14 mouse cellular contexts compared by ENCODE assay signal in genomic region chr6:34013469-34013868, GRCm38 (mm10). TPM values are rescaled to one million over a fixed set of nuclear protein-coding genes. Genes with fewer than 3 reads are reported as not detected.
"Had no signal": no experiment of that assay in that cellular context is flagged by ENCODE, and none has a peak within 500 bp of the region (broad histone marks: within the 10 kb centered on the region; RNA-seq: fewer than 3 reads in every experiment).

No protein-coding gene starts in this region.

- H3K36me3 ChIP-seq: limb, embryonic 13.5 days; midbrain, embryonic 13.5 days; stomach, embryonic 15.5 days had no signal

- H3K27me3 ChIP-seq: limb, embryonic 13.5 days; midbrain, embryonic 13.5 days; stomach, embryonic 15.5 days had no signal

- H3K4me3 ChIP-seq: layer of hippocampus, adult 2 months; limb, embryonic 13.5 days; midbrain, embryonic 13.5 days; stomach, embryonic 15.5 days had no signal

- DNase-seq: kidney, postnatal 10 days; kidney, postnatal 4 days; lung, adult 18-20 months; lung, postnatal 36 days; right cerebral cortex, postnatal 14 days; thymus, adult 2 months; thymus, postnatal 25 days had no signal

- H3K9me3 ChIP-seq: midbrain, embryonic 13.5 days; stomach, embryonic 15.5 days had no signal

- ATAC-seq: lung, postnatal 0 days; midbrain, embryonic 13.5 days had no signal

- H3K27ac ChIP-seq: layer of hippocampus, adult 2 months; limb, embryonic 13.5 days; liver, embryonic 14.5 days; midbrain, embryonic 13.5 days; stomach, embryonic 15.5 days had no signal

- H3K4me2 ChIP-seq: limb, embryonic 13.5 days; midbrain, embryonic 13.5 days; stomach, embryonic 15.5 days had no signal

- H3K4me1 ChIP-seq: limb, embryonic 13.5 days; midbrain, embryonic 13.5 days; stomach, embryonic 15.5 days had no signal

- H3K9ac ChIP-seq: limb, embryonic 13.5 days; liver, embryonic 14.5 days; midbrain, embryonic 13.5 days; stomach, embryonic 15.5 days had no signal

RNA-seq across cellular contexts. Expression of gene Lrguk, which starts 15.8 kb away (rescaled TPM):
- polyA plus RNA-seq: liver, adult 2 months had no signal
